Mouse (Mus musculus) lung, postnatal 0 days (tissue): Measurements from ENCODE around the gene Gm20479.

Experiments used
- CTCF ChIP-seq: IDR thresholded peaks from 2 replicates; pipeline ENCODE4 v1.5.1; 2016; ENCODE audit warnings: antibody characterized with exemption, mild to moderate bottlenecking
- EP300 ChIP-seq: IDR thresholded peaks from 2 replicates; pipeline ENCODE4 v1.6.1; 2016; ENCODE audit warnings: antibody characterized with exemption, mild to moderate bottlenecking, control low read depth

DNA sequence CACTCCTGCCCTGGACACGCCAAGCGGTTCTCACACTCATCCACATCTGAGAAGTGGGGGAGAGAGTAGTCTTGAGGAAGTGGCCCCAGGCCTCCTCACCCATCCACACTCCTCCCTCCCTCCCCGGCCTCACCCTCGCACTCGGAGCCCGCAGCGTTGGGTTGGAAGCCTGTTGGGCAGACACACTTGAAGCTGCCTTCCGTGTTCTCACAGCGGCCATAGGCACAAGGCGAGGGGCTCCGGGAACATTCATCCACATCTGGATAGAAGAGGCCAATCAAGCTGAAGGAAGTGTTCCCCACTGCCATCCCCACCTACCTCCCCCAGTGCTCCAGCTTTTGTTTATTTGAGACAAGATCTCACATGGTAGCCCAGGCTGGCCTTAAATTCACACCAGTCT, 33.1 kb downstream of the Gm20479 start:
- no peak for TF ChIP-seq CTCF
- TF ChIP-seq EP300, result no peak
